Mouse (Mus musculus) ES-E14 (cell line): ENCODE data around the gene Pgpep1l.

Experiments
- CHD2 ChIP-seq: IDR thresholded peaks from 2 replicates; pipeline ENCODE4 v1.6.1; 2014; ENCODE audit warnings: mild to moderate bottlenecking, low read depth, low read length, inconsistent platforms
- HCFC1 ChIP-seq: IDR thresholded peaks from 2 replicates; pipeline ENCODE4 v1.6.1; 2012; ENCODE audit warnings: low read length, inconsistent platforms, borderline replicate concordance; ENCODE audit not compliant: insufficient read depth
- MAFK ChIP-seq: IDR thresholded peaks from 2 replicates; pipeline ENCODE4 v1.6.1; 2014; ENCODE audit warnings: mild to moderate bottlenecking, low read depth, low read length, inconsistent platforms; ENCODE audit not compliant: insufficient read depth
- ZNF384 ChIP-seq: IDR thresholded peaks from 2 replicates; pipeline ENCODE4 v1.6.1; 2012; ENCODE audit warnings: low read depth, low read length, inconsistent platforms

DNA sequence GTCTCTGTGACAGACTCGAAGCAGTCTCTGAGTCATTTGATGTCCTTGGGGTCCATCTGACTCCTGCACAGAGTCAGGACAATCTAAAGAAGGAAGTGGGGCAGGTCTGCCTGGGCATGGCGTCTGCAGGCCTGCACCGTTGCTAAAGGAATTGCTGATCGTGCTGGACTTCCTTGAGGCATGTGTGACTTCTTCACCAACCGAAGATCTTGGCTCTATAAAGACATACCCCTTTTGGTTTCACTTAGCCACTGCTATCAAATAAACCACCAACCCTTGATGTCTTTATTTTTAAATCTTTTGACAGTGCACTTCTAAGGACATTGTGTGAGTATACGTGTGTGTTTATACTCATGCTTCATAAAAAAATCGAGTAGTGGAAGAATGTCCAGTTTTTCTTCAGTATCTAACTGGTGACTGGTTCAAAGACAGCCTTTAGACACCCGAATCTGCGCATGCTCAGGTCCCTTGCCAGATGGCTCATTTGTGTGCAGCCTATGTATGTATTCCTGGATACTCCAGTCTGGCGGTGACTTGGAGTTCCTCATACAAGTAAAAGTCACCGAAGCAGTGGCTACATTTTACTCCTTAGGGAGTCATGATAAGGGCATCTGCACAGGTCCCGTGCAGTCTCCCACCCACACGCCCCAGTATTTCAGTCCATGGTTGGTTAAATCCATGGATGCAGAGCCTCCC is 34.5 kb upstream of the Pgpep1l start:
- TF ChIP-seq MAFK (no peak), CHD2 (no peak), HCFC1 (no peak), ZNF384 (no peak)
